Mouse (Mus musculus) liver, adult 2 months (tissue): Measurements from ENCODE around the gene Myo7a. TPM values are rescaled to one million over a fixed set of nuclear protein-coding genes. Genes with fewer than 3 reads are reported as not detected.
A peak's percentile ranks its signal among the peaks of the same experiment; 100 is the strongest.

Experiments used
- DNase-seq: peaks from one replicate; pipeline ENCODE4 v3.0.0-alpha.2; 2011; ENCODE audit warnings: low read depth, low spot score; ENCODE audit errors: extremely low read depth
- H3K27ac ChIP-seq: fragments of 200-500 bp; replicated peaks from 2 replicates; pipeline ENCODE4 v1.5.1; 2012; ENCODE audit warnings: low read depth, mild to moderate bottlenecking, control low read depth, inconsistent platforms, low read length; ENCODE audit not compliant: insufficient read depth
- H3K27me3 ChIP-seq: fragments of 200-500 bp; 2 replicates; pipeline ENCODE4 v1.6.1; 2012; ENCODE audit warnings: mild to moderate bottlenecking, moderate library complexity, low read length, inconsistent platforms; ENCODE audit not compliant: control insufficient read depth, insufficient read depth
- H3K36me3 ChIP-seq: fragments of 200-500 bp; 2 replicates; pipeline ENCODE4 v1.6.1; 2012; ENCODE audit warnings: low read length, inconsistent platforms; ENCODE audit not compliant: control insufficient read depth, insufficient read depth
- H3K4me1 ChIP-seq: fragments of 200-500 bp; 2 replicates; pipeline ENCODE4 v1.6.1; 2011; ENCODE audit warnings: low read length; ENCODE audit not compliant: control insufficient read depth, insufficient read depth
- H3K4me3 ChIP-seq: fragments of 200-500 bp; 2 replicates; pipeline ENCODE4 v1.5.1; 2011; ENCODE audit warnings: low read depth, mild to moderate bottlenecking, control low read depth, low read length, moderate library complexity; ENCODE audit not compliant: insufficient read depth
- H3K79me2 ChIP-seq: fragments of 200-500 bp; 2 replicates; pipeline ENCODE4 v1.6.1; 2012; ENCODE audit warnings: inconsistent platforms, mild to moderate bottlenecking, low read length, moderate library complexity; ENCODE audit not compliant: control insufficient read depth, insufficient read depth
- H3K9ac ChIP-seq: fragments of 200-500 bp; 2 replicates; pipeline ENCODE4 v1.6.1; 2012; ENCODE audit warnings: low read depth, mild to moderate bottlenecking, control low read depth, inconsistent platforms, low read length
- CTCF ChIP-seq: fragments of 200-500 bp; IDR thresholded peaks from 2 replicates; pipeline ENCODE4 v1.5.1; 2011; ENCODE audit warnings: low read depth, low read length, control low read depth
- POLR2A ChIP-seq: fragments of 200-500 bp; IDR thresholded peaks from 2 replicates; pipeline ENCODE4 v1.6.1; 2011; ENCODE audit warnings: low read length, control low read depth; ENCODE audit not compliant: insufficient read depth; ENCODE audit errors: extremely low read depth
- WGBS: fragments of 180-500 bp; shearing (Covaris S2); methylation state at CpG from one replicate; pipeline ENCODE4 v1.1.7; 2018; 5-methylcytosine and 5-hydroxymethylcytosine counted together
- polyA plus RNA-seq: library from polyadenylated mRNA; depleted of rRNA; stranded (reverse); fragments of >200 nt; gene quantifications from 2 replicates; pipeline ENCODE4 v1.2.3, GENCODE M21; 2012
- total RNA-seq: library from RNA; depleted of rRNA; stranded (reverse); fragments of >200 nt; gene quantifications from 2 replicates; pipeline ENCODE4 v1.2.3, GENCODE M21; 2014

Myo7a gene
- total and polyA plus RNA-seq, 2 experiments = 7.0 to 11.0 TPM

DNA sequence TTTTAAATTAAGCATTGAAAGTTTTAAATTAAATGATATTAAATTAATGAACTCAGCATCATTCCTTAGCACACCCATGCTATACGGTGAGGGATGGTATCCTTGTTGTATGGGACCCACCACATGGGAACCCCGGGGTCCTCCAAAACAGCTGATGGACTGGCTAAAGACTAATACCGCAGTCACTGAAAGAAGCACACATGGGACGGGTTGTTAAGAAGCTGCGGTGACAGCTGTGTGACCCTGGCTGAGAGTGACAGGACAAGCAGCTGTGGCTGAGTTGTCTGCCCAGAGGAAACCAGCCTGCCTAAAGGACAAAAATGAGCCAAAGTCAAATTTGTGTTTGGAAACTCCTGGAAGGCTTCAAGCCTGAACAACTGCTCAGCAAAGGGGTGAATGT, 34.6 kb upstream of the Myo7a start:
- DNase-seq = no peak
- no peak overlapping the region for H3K4me3 ChIP-seq
- H3K27ac ChIP-seq = no peak overlapping the region
- H3K27me3 ChIP-seq = no peaks in the 10 kb centered on the region
- no peaks in the 10 kb centered on the region for H3K79me2 ChIP-seq
- WGBS = 96% methylated on average over 5 of the region's 5 CpGs
- H3K36me3 ChIP-seq = no peaks in the 10 kb centered on the region
- no peaks in the 10 kb centered on the region for H3K4me1 ChIP-seq
- H3K9ac ChIP-seq = no peak overlapping the region
- no peak for TF ChIP-seq CTCF
- TF ChIP-seq POLR2A = no peak

DNA sequence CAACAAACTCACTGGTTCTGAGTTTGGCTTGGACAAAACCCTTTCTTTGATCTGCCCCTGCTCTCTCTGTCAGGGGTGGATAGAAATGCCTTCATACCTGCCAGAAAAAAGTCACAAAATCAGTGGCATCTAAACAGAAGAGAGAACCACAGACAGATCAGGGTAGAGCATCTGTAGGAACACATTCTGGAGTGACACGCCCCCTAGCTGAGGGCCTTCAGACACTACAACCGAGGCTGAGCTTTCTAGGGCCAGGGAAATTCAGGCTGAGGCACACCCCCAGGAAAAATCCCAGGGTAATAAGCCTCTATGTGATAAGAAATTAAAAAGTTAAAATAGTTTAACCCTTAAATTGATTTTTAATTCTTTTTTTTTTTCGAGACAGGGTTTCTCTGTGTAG, 34.0 kb upstream of the Myo7a start:
- no peaks in the 10 kb centered on the region for H3K4me1 ChIP-seq
- no peak for DNase-seq
- H3K4me3 ChIP-seq = no peak overlapping the region
- no peaks in the 10 kb centered on the region for H3K36me3 ChIP-seq
- no peaks in the 10 kb centered on the region for H3K27me3 ChIP-seq
- no peak overlapping the region for H3K9ac ChIP-seq
- 65% methylated on average over 3 of the region's 3 CpGs for WGBS
- TF ChIP-seq CTCF (peak; percentile 23; the same call in 1 of the 2 replicates), POLR2A (no peak)
- no peaks in the 10 kb centered on the region for H3K79me2 ChIP-seq
- no peak overlapping the region for H3K27ac ChIP-seq

DNA sequence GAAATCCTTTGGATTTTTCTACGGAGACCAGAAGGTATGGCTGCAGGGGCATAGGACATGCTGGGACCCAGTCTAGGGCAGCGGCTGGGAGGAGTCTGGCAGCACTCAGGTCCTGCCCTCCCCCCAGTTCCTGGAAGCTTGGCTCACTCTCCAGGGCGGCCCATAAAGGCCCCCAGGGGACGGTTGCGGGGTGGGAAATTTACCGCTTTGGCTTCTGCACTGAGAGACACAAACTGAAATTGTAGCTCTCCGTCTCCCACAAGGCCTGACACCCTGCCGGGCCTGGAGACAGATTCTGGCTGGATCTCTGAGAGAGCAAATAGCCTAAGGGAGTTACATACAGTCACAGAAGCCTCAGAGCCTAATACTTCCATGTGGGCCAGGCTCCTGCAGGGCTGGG, 33.1 kb upstream of the Myo7a start:
- DNase-seq = no peak
- WGBS = 86% methylated on average over 8 of the region's 8 CpGs
- Histone ChIP-seq H3K27me3 (no peaks in the 10 kb centered on the region), H3K9ac (no peak overlapping the region), H3K36me3 (no peaks in the 10 kb centered on the region), H3K4me3 (no peak overlapping the region), H3K27ac (no peak overlapping the region), H3K79me2 (no peaks in the 10 kb centered on the region), H3K4me1 (no peaks in the 10 kb centered on the region)
- TF ChIP-seq POLR2A (no peak), CTCF (no peak)

DNA sequence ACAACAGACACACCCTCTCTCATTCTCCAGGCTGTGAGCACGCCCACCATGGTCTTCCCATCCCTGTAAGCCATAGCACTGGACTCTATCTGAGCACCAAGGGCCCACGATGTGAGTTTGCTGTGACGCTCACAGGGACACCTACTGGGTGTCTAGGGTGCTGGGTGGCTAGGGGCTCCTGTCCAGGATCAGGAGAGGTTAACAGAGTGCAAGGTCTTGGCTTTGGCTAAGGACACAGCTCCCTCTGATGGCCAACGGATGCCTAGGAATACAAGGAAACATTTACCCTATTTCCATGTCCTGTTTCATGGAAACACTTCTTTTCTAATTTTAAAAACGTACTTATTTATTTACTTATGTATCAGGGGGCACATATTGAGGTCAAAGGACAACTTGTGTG, 31.2 kb upstream of the Myo7a start:
- 63% methylated on average over 5 of the region's 5 CpGs for WGBS
- Histone ChIP-seq H3K9ac (no peak overlapping the region), H3K4me3 (no peak overlapping the region), H3K36me3 (no peaks in the 10 kb centered on the region), H3K27me3 (no peaks in the 10 kb centered on the region), H3K27ac (no peak overlapping the region), H3K4me1 (peaks cover 5% of the 10 kb centered on the region; the same call in 1 of the 2 replicates), H3K79me2 (no peaks in the 10 kb centered on the region)
- no peak for TF ChIP-seq POLR2A
- peak; percentile 55 for TF ChIP-seq CTCF
- DNase-seq = peak; percentile 23

DNA sequence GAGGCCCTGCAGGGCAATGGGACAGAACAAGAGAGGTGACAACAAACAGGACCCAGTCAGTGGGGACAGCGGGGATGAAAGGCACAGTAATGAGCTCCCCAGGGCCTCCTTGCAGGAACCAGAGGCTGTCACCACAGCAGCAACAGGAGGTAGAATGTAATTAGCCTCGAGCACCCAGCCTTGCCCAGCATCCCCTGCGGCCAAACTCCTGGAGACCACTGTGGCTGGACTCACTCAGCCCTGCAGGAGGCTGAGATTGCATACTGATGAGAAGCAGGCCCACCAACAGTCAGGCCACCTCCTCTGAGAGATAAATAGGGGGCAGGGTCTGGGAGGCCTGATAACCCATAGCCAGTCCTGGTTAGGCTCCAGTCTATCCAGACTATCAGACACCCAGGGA, 30.5 kb upstream of the Myo7a start:
- Histone ChIP-seq H3K36me3 (no peaks in the 10 kb centered on the region), H3K9ac (no peak overlapping the region), H3K79me2 (no peaks in the 10 kb centered on the region), H3K27ac (no peak overlapping the region), H3K4me3 (no peak overlapping the region), H3K27me3 (no peaks in the 10 kb centered on the region), H3K4me1 (peaks cover 5% of the 10 kb centered on the region; the same call in 1 of the 2 replicates)
- WGBS = 85% methylated on average over 3 of the region's 3 CpGs
- no peak for DNase-seq
- no peak for TF ChIP-seq CTCF
- TF ChIP-seq POLR2A = no peak

DNA sequence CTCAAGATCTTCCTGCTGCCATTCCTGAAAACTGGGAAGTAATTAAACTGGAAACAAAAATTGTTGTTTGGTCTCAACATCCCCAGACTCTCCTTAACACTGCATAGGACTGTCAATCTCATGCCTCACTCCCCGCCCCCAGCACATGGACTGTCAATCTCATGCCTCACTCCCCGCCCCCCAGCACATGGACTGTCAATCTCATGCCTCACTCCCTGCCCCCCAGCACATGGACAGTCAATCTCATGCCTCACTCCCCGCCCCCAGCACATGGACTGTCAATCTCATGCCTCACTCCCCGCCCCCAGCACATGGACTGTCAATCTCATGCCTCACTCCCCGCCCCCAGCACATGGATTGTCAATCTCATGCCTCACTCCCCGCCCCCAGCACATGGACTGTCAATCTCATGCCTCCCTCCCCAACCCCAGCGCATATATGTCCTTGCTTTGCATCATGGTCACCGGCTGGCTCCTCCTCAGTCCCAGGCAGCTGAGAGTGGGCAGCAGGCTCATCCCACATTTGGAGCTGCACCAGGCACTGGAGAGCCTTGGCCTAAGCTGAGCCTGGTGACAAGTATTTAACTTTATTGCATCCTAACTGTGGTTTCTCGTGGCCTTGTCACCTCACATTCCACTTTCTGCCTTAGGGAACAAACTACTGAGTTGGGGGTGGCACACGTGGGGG, 29.5 kb upstream of the Myo7a start:
- Histone ChIP-seq H3K36me3 (no peaks in the 10 kb centered on the region), H3K27ac (no peak overlapping the region), H3K9ac (no peak overlapping the region), H3K4me3 (no peak overlapping the region), H3K4me1 (peaks cover 5% of the 10 kb centered on the region; the same call in 1 of the 2 replicates), H3K79me2 (no peaks in the 10 kb centered on the region), H3K27me3 (no peaks in the 10 kb centered on the region)
- TF ChIP-seq POLR2A (no peak), CTCF (no peak)
- WGBS = 87% methylated on average over 10 of the region's 10 CpGs
- DNase-seq = no peak
